Mouse (Mus musculus) T-cell, adult 66 days (primary cell): Measurements from ENCODE around the gene Mark4. TPM values are rescaled to one million over a fixed set of nuclear protein-coding genes. Genes with fewer than 3 reads are reported as not detected.

ENCODE experiments used
- total RNA-seq, 2 experiments: library from RNA; stranded (reverse); gene quantifications; 3 replicates in 1 of 2; 4 replicates in 1 of 2; pipeline ENCODE4 v1.2.4; 2023

Mark4 gene
- 10 to 100 TPM; 25.0 to 29.2 TPM for total RNA-seq

GRCm38 (mm10) chr7:19458591-19459111, at the start of gene Mark4:
Mark4 (minus strand) TSS chr7:19458821.

GRCm38 (mm10) chr7:19462884-19463381, 4.3 kb upstream of the Mark4 start, which contains the start of gene Exoc3l2:
Exoc3l2 (plus strand) TSS chr7:19463331.

GRCm38 (mm10) chr7:19404476-19404875, 54.1 kb downstream of the Mark4 start, which contains the start of gene Ckm:
Ckm (plus strand) TSS chr7:19404776.

GRCm38 (mm10) chr7:19403731-19404296, 54.8 kb downstream of the Mark4 start, which contains the start of gene Klc3:
Klc3 (minus strand) TSS chr7:19404104.

GRCm38 (mm10) chr7:19381377-19382165, 77.0 kb downstream of the Mark4 start, which contains the start of gene Ercc2:
Ercc2 (plus strand) TSS chr7:19382010.

Other genes starting within 250 kb of the Mark4 start
- gene Gpr4, start 246.3 kb downstream of the Mark4 start, total RNA-seq: not detected
- 10 to 100 TPM; 45.0 to 46.4 TPM for gene Opa3, start 230.5 kb downstream of the Mark4 start, total RNA-seq
- 100 to 1,000 TPM; 335 to 340 TPM for gene Vasp, start 187.0 kb downstream of the Mark4 start, total RNA-seq
- gene Ppm1n, start 178.8 kb downstream of the Mark4 start, total RNA-seq: 1 to 10 TPM in 1 of 2 experiments, under 1 TPM in 1; 0.44 to 1.2 TPM
- gene Rtn2, start 176.2 kb downstream of the Mark4 start, total RNA-seq: not detected
- 100 to 1,000 TPM in 1 of 2 experiments, 10 to 100 TPM in 1; 90.5 to 127 TPM for gene Fosb, start 148.8 kb downstream of the Mark4 start, total RNA-seq
- gene Ercc1, start 114.0 kb downstream of the Mark4 start, total RNA-seq: 10 to 100 TPM; 66.3 to 78.5 TPM
- gene Cd3eap, start 99.3 kb downstream of the Mark4 start, total RNA-seq: 10 to 100 TPM; 13.1 to 14.6 TPM
- 1 to 10 TPM; 1.1 to 1.6 TPM for gene Ppp1r13l, start 99.1 kb downstream of the Mark4 start, total RNA-seq
- 10 to 100 TPM; 75.2 to 85.1 TPM for gene Ercc2, start 76.8 kb downstream of the Mark4 start, total RNA-seq
- 1 to 10 TPM; 3.0 to 4.6 TPM for gene Klc3, start 54.7 kb downstream of the Mark4 start, total RNA-seq
- not detected for gene Ckm, start 54.0 kb downstream of the Mark4 start, total RNA-seq
- gene Exoc3l2, start 4.5 kb upstream of the Mark4 start, total RNA-seq: not detected
- gene Bloc1s3, start 49.5 kb upstream of the Mark4 start, total RNA-seq: 1 to 10 TPM; 4.8 to 5.1 TPM
- gene Trappc6a, start 49.6 kb upstream of the Mark4 start, total RNA-seq: 10 to 100 TPM; 19.2 to 22.3 TPM
- under 1 TPM in 1 of 2 experiments, not detected in 1; 0.38 TPM for gene Nkpd1, start 59.0 kb upstream of the Mark4 start, total RNA-seq
- 10 to 100 TPM; 54.3 to 60.4 TPM for gene Ppp1r37, start 104.3 kb upstream of the Mark4 start, total RNA-seq
- gene Zfp296, start 118.5 kb upstream of the Mark4 start, total RNA-seq: 1 to 10 TPM; 2.5 TPM
- gene Gemin7, start 118.8 kb upstream of the Mark4 start, total RNA-seq: 10 to 100 TPM; 50.9 to 57.8 TPM
- gene Clasrp, start 145.7 kb upstream of the Mark4 start, total RNA-seq: 10 to 100 TPM; 85.5 to 85.6 TPM
- 10 to 100 TPM; 50.3 to 55.7 TPM for gene Relb, start 170.6 kb upstream of the Mark4 start, total RNA-seq
- 10 to 100 TPM; 80.3 to 82.2 TPM for gene Clptm1, start 206.2 kb upstream of the Mark4 start, total RNA-seq
- gene Apoc2, start 219.1 kb upstream of the Mark4 start, total RNA-seq: not detected
- not detected for gene Gm44805, start 222.6 kb upstream of the Mark4 start, total RNA-seq
- gene Apoc4, start 222.7 kb upstream of the Mark4 start, total RNA-seq: not detected
- 1 to 10 TPM in 1 of 2 experiments, not detected in 1; 1.7 TPM for gene Apoc1, start 233.8 kb upstream of the Mark4 start, total RNA-seq
- gene Apoe, start 240.4 kb upstream of the Mark4 start, total RNA-seq: 10 to 100 TPM; 28.3 to 31.4 TPM